Mouse (Mus musculus) lung, embryonic 16.5 days (tissue): Measurements from ENCODE around the gene Tmem56. TPM values are rescaled to one million over a fixed set of nuclear protein-coding genes. Genes with fewer than 3 reads are reported as not detected.
A peak's percentile ranks its signal among the peaks of the same experiment; 100 is the strongest.

Experiments
- ATAC-seq: fragments of 200-750 bp; cut with Nextera tagmentation; 2 replicates; pipeline ENCODE4 v1.8.0; 2017; ENCODE audit warnings: low read depth, mild to moderate bottlenecking, moderate library complexity
- H3K27ac ChIP-seq: fragments of 300-500 bp; sonication (generic); 2 replicates; pipeline ENCODE4 v1.5.1; 2014; ENCODE audit warnings: mild to moderate bottlenecking, control low read depth, low read length
- H3K27me3 ChIP-seq: fragments of 300-500 bp; sonication (generic); 2 replicates; pipeline ENCODE4 v1.6.1; 2014; ENCODE audit warnings: low read depth, low read length, mixed read lengths; ENCODE audit not compliant: control insufficient read depth, insufficient read depth
- H3K36me3 ChIP-seq: fragments of 300-500 bp; sonication (generic); 2 replicates; pipeline ENCODE4 v1.6.1; 2014; ENCODE audit warnings: low read length; ENCODE audit not compliant: control insufficient read depth, insufficient read depth
- H3K4me1 ChIP-seq: fragments of 300-500 bp; sonication (generic); replicated peaks from 2 replicates; pipeline ENCODE4 v1.6.1; 2014; ENCODE audit warnings: low read length, mixed read lengths; ENCODE audit not compliant: control insufficient read depth, insufficient read depth
- H3K4me2 ChIP-seq: fragments of 300-500 bp; sonication (generic); 2 replicates; pipeline ENCODE4 v1.6.1; 2014; ENCODE audit warnings: low read depth, low read length, control low read depth
- H3K4me3 ChIP-seq: fragments of 300-500 bp; sonication (generic); 2 replicates; pipeline ENCODE4 v1.5.1; 2014; ENCODE audit warnings: mild to moderate bottlenecking, low read length, control low read depth
- H3K9ac ChIP-seq: fragments of 300-500 bp; sonication (generic); 2 replicates; pipeline ENCODE4 v1.6.1; 2014; ENCODE audit warnings: low read length, control low read depth
- H3K9me3 ChIP-seq: fragments of 300-500 bp; sonication (generic); 2 replicates; pipeline ENCODE4 v1.6.1; 2016; ENCODE audit warnings: low read length; ENCODE audit not compliant: control insufficient read depth
- WGBS: fragments of 180-500 bp; shearing (Covaris S2); extraction: QIAGEN DNeasy Blood & Tissue Kit; methylation state at CpG from one replicate; pipeline ENCODE4 v1.1.7; 2014; 5-methylcytosine and 5-hydroxymethylcytosine counted together
- polyA plus RNA-seq: library from polyadenylated mRNA; unstranded; fragments of >200 nt; fragmentation: Nextera tagmentation; extraction: Ambion mirVana; gene quantifications from 2 replicates; pipeline ENCODE4 v1.2.1, GENCODE M21; 2015

The Tmem56 gene
- polyA plus RNA-seq, 1 experiment from 2014 or later: 0.48 TPM

- WGBS: 63% methylated on average over 9 of the region's 9 CpGs
- no peaks in the 10 kb centered on the region; the same call in 1 of the 2 replicates for H3K36me3 ChIP-seq
- no peaks in the 10 kb centered on the region for H3K9me3 ChIP-seq
- H3K4me2 ChIP-seq: no peak overlapping the region
- H3K4me3 ChIP-seq: no peak overlapping the region
- peaks cover 3% of the 10 kb centered on the region; the same call in 1 of the 2 replicates for H3K4me1 ChIP-seq
- ATAC-seq: no peak
- H3K27ac ChIP-seq: no peak overlapping the region
- H3K27me3 ChIP-seq: no peaks in the 10 kb centered on the region
- H3K9ac ChIP-seq: no peak overlapping the region
Observed at GRCm38 (mm10) chr3:121312979-121313378, 30.1 kb upstream of the Tmem56 start.

GRCm38 (mm10) chr3:121312426-121312825 is 29.5 kb upstream of the Tmem56 start:
- Histone ChIP-seq H3K9me3 (no peaks in the 10 kb centered on the region), H3K4me2 (no peak overlapping the region), H3K4me3 (no peak overlapping the region), H3K4me1 (peaks cover 3% of the 10 kb centered on the region; the same call in 1 of the 2 replicates), H3K27me3 (no peaks in the 10 kb centered on the region), H3K9ac (no peak overlapping the region), H3K36me3 (no peaks in the 10 kb centered on the region; the same call in 1 of the 2 replicates), H3K27ac (no peak overlapping the region)
- 70% methylated on average over 6 of the region's 6 CpGs for WGBS
- ATAC-seq: no peak

GRCm38 (mm10) chr3:121309896-121310714 is 27.2 kb upstream of the Tmem56 start:
- 71% methylated on average over 16 of the region's 16 CpGs for WGBS
- Histone ChIP-seq H3K9ac (no peak overlapping the region), H3K9me3 (no peaks in the 10 kb centered on the region)

DNA sequence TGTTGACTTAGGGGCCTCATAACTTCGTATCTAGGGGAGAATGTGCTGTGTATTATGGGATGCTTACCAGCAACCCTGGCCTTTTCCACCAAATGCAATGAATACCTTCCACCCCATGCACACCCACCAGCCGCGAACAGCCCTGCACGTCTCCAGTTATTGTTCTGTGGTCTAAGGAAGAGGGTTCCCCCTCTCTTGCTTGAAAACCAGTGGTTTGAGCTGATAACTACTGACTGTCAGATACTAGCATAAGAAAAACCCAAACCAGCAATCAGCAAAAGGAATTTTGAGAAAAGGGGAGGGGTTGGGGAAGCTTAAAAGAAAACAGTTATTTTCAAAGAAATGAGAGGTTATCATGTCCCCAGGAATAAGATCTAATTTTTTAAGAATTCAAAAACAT is 26.5 kb upstream of the Tmem56 start:
- H3K4me3 ChIP-seq: no peak overlapping the region
- H3K27ac ChIP-seq: no peak overlapping the region
- H3K9ac ChIP-seq: no peak overlapping the region
- H3K4me1 ChIP-seq: peaks cover 3% of the 10 kb centered on the region; the same call in 1 of the 2 replicates
- no peak overlapping the region for H3K4me2 ChIP-seq
- H3K27me3 ChIP-seq: no peaks in the 10 kb centered on the region
- H3K36me3 ChIP-seq: no peaks in the 10 kb centered on the region
- WGBS: 81% methylated on average over 4 of the region's 4 CpGs
- no peaks in the 10 kb centered on the region for H3K9me3 ChIP-seq
- no peak for ATAC-seq

More at GRCm38 (mm10) chr3:121309896-121310714, 27.2 kb upstream of the Tmem56 start:
- Histone ChIP-seq H3K36me3 (no peaks in the 10 kb centered on the region), H3K4me3 (no peak overlapping the region), H3K4me1 (peaks cover 3% of the 10 kb centered on the region; the same call in 1 of the 2 replicates), H3K27ac (peak overlapping the region; percentile 30; the same call in 1 of the 2 replicates), H3K4me2 (no peak overlapping the region), H3K27me3 (no peaks in the 10 kb centered on the region)
- ATAC-seq: no peak

- Histone ChIP-seq H3K27me3 (no peaks in the 10 kb centered on the region), H3K27ac (no peak overlapping the region), H3K4me3 (no peak overlapping the region), H3K4me2 (no peak overlapping the region), H3K36me3 (no peaks in the 10 kb centered on the region), H3K9me3 (no peaks in the 10 kb centered on the region), H3K4me1 (peaks cover 3% of the 10 kb centered on the region; the same call in 1 of the 2 replicates), H3K9ac (no peak overlapping the region)
- ATAC-seq: no peak
- 77% methylated on average over 5 of the region's 5 CpGs for WGBS
Observed at GRCm38 (mm10) chr3:121308935-121309334, 26.0 kb upstream of the Tmem56 start.

- H3K9me3 ChIP-seq: no peaks in the 10 kb centered on the region
- ATAC-seq: peak; percentile 78
- H3K4me2 ChIP-seq: no peak overlapping the region
- no peaks in the 10 kb centered on the region for H3K36me3 ChIP-seq
- H3K9ac ChIP-seq: no peak overlapping the region
- 75% methylated on average over 7 of the region's 7 CpGs for WGBS
- H3K4me1 ChIP-seq: peaks cover 3% of the 10 kb centered on the region; the same call in 1 of the 2 replicates
- no peak overlapping the region for H3K4me3 ChIP-seq
- H3K27me3 ChIP-seq: no peaks in the 10 kb centered on the region
- no peak overlapping the region for H3K27ac ChIP-seq
Observed at GRCm38 (mm10) chr3:121307532-121308234, 24.8 kb upstream of the Tmem56 start.

GRCm38 (mm10) chr3:121306641-121307040 is 23.7 kb upstream of the Tmem56 start:
- no peak overlapping the region for H3K4me3 ChIP-seq
- H3K36me3 ChIP-seq: no peaks in the 10 kb centered on the region
- WGBS: 92% methylated on average over 7 of the region's 7 CpGs
- no peak overlapping the region for H3K9ac ChIP-seq
- ATAC-seq: peak; percentile 39; the same call in 1 of the 2 replicates
- peaks cover 3% of the 10 kb centered on the region; the same call in 1 of the 2 replicates for H3K4me1 ChIP-seq
- no peak overlapping the region for H3K27ac ChIP-seq
- H3K4me2 ChIP-seq: no peak overlapping the region
- H3K9me3 ChIP-seq: no peaks in the 10 kb centered on the region
- H3K27me3 ChIP-seq: no peaks in the 10 kb centered on the region

GRCm38 (mm10) chr3:121294200-121294599 is 11.3 kb upstream of the Tmem56 start:
- H3K4me1 ChIP-seq: peaks cover 6% of the 10 kb centered on the region; the same call in 1 of the 2 replicates
- H3K27me3 ChIP-seq: no peaks in the 10 kb centered on the region
- H3K36me3 ChIP-seq: no peaks in the 10 kb centered on the region
- WGBS: 69% methylated on average over 2 of the region's 2 CpGs
- H3K4me3 ChIP-seq: no peak overlapping the region
- no peaks in the 10 kb centered on the region for H3K9me3 ChIP-seq
- H3K9ac ChIP-seq: no peak overlapping the region
- ATAC-seq: no peak
- H3K4me2 ChIP-seq: no peak overlapping the region
- no peak overlapping the region for H3K27ac ChIP-seq
